Mouse (Mus musculus): Measurements from ENCODE around the gene Phf5a.

Phf5a gene

DNA sequence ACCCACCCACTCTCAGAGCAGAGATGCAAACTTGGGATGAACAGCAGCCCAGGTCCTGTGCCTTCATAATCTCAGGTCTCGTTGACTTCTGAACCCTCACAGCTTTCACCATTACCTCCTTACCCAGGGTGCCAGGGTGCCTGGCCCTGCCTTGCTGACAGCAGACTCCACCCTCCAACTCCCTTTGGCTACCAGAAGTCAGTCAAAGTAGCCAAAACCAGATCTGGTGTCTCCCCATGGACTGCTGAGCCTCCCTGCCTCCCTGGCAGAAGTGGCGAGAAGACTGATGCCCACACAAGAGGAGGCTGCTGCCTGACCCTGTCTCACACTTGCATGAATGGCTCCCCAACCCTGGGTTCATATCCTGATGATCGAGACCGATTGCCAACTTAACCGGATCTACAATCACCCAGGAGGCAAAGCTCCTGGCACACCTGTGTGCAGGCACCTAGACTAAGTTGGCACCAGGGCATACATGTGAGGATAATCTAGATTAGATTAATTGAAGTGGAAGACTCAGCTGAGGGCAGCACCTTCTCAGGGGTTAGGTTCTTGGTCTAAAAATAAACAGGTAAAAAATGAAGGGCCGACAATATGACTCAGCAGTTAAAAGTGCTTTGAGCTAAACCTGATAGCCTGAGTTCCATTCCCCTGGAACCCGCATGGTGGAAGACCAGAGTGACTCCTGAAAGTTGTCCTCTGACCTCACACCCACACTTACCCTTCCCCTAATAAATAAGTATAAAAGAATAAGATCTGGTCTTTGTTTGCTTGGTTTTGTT is 43.1 kb downstream of the Phf5a start:
- no peak for DNase-seq (ENCODE audit: low spot score in 2 of 2)

DNA sequence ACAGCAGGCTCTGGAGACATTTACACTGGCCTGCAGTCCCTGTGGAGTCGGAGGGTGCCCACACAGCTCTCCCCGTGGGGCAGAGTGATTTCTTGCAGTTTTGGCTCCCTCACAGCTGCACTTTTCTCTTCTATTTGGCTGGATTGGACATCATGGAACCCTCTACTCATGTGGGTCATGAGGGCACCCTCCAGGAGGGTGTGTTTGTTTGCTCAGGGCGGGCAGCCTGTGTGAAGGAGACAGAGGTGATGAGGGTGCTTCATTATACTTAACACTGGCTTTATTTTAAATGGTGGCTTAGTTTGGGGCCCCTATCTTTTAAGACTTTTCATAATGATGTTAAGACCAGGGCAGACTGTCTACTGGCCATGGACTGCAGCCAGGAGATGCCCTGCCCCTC is 46.9 kb downstream of the Phf5a start:
- DNase-seq (ENCODE audit: low spot score in 2 of 2) = no peak

DNA sequence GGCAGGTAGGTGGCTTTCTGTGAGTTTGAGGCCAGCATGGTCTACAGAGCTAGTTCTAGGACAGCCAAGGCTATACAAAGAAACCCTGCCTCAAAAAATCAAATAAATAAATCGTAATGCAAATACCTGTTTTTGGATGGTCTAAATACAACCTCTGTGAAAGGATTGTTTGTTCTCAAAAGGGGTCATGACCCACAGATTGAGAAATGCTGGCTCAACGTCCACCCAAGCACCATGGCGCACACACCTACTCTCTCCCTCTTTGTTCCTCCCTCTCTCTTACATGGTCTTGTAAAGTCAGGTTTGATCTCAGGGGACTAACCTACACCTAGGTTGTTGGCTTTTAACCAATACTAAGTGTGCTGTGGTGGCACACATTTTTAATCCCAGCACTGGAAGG is 49.1 kb downstream of the Phf5a start:
- DNase-seq (ENCODE audit: low spot score in 2 of 2) = no peak

DNA sequence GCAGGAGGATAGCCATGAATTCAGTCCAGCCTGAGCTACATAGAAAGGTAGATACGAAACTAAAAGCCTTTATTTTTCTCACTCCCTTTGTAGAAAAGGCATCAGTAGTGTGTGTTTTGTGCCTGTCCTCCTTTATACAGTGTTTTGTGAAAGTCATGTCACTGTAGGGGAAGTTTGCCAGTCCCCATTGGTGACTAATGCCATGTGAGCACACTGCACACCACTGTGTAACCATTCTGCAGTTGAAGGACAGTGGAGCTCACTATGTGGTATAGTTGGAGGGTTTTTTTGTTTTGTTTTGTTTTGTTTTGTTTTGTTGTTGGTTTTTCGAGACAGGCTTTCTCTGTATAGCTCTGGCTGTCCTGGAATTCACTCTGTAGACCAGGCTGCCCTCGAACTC is 53.3 kb downstream of the Phf5a start:
- no peak for DNase-seq (ENCODE audit: low spot score in 2 of 2)

DNA sequence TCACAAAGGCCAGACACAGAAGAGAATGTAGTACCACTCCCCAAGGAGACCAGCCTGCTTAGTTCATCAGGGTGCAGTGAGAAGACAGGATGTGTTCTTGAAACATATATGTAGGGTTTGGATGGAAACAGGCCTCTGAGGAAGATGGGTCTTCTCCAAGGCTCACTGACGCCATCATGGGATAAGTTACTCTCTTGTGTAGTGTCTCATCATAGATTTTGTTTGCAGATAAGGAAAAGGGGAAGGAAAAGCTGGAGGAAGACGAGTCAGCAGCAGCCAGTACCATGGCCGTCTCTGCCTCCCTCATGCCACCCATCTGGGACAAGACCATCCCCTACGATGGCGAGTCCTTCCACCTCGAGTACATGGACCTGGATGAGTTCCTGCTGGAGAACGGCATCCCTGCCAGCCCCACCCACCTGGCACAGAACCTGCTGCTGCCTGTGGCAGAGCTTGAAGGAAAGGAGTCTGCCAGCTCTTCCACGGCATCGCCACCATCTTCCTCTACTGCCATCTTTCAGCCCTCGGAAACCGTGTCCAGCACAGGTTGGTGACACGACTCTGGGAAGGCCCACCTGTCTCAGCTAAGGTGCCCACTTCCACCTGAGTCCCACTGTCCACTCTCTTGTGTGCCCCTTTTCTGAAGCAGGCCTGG is 56.9 kb downstream of the Phf5a start:
- DNase-seq (ENCODE audit: low spot score in 2 of 2) = no peak
